Mouse (Mus musculus) kidney, adult 18-20 months (tissue): ENCODE measurements around the gene Arrdc5.

Experiments
- DNase-seq: peaks from one replicate; pipeline ENCODE4 v3.0.0; 2021

Arrdc5 gene

GRCm38 (mm10) chr17:56300186-56300585 is at the start of gene Arrdc5:
Gene Arrdc5, minus strand, starts transcription at chr17:56300286.
- no peak for DNase-seq

DNA sequence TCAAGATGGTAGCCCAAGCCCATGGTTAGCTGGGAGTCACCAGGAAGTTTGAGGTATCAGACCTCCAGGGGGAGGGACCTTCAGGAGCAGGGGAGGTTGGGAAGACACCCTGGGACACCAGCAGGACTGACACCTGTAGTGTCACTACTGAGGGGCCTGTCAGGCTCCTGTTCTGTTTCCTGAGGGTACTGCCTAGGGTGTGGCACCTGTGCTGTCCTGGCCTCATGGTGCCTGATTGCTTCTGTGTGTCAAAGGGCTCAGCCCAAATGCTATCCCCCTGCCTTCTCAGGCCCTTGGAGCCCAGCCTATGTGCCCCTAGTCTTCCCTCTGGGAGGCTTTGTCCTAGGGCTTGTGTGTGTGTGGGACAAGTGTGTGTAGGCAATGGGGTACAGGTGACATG is 48.5 kb upstream of the Arrdc5 start:
- no peak for DNase-seq

DNA sequence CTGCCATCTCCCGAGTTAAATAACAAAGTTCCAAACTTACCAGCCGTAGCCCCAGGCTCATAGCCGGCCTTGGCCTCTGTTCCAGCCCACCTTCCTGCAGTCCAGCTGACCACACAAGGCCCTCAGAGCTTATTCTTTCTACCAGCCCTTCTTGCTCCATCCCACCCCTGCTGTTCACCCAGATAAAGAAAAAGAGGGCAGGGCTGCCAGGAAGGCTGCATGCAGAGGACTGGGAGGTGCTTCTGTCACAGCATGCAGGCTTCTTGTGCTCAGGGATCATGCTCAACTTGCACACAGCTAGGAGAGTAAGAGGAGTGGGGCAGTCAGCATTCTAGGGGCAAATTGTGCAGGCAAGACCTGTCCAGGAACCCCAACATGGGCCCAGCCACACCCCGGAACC is 48.0 kb upstream of the Arrdc5 start:
- DNase-seq: no peak

- no peak for DNase-seq
Observed at GRCm38 (mm10) chr17:56345364-56345763, 45.3 kb upstream of the Arrdc5 start.

- no peak for DNase-seq
Observed at GRCm38 (mm10) chr17:56343466-56343865, 43.4 kb upstream of the Arrdc5 start.

DNA sequence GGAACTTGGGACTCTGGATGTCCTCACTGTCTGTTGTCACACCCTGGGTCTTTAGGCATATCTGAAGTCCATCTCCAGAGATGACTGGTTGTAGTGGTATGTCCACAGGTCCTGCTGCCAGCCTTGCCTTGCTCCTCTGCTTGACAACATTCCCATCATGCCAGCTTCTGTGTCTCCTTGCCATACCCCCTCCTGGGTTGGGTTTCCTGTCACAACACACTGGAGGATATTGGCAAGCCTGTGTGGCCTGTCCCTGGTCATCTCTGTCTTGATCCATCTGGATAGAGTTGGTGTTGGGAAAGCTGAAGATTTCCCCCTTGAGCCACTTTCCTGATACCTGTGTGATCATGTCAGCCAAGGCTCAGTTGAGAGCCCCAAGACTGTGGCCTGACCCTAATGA is 40.6 kb upstream of the Arrdc5 start:
- no peak for DNase-seq

GRCm38 (mm10) chr17:56338909-56339308 is 38.8 kb upstream of the Arrdc5 start:
- DNase-seq: peak; percentile 50

DNA sequence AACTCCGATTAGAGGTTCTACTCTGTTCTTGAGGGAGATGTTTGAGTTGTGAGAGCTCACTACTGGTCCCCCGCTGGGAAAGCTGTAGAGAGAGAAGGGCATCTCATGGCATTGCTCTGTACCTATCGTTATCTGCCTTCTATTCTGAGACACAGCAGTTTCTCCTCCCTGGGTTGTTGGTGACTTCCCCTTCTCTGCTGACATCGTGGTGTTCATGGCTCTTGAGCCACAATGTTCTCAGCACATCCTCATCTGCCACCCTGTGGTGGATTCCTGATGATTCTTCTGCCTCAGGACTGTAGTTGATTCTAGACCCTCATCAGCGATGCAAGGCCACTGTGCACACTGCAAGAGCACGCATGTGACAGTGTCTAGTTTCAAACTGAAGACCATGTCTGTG is 37.7 kb upstream of the Arrdc5 start:
- DNase-seq: no peak

DNA sequence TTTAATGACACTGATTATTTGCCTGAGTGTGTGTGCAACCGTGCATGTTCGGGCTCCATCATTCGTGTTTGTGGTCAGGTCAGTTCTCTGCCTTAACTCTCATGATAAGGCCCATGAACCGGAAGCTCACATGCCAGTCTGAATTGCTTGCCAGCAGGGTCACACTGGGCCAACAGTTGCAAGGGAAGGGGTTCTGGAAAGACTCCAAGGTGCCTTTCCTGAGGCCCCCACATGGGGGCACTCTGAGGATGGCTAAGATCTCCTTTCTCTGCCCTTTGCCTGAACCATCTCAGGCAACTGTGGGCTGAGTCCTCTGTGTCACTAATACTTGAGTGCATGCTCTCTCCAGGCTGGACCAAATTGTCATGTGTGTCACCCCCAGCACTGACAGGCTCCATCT is 37.1 kb upstream of the Arrdc5 start:
- peak; percentile 74 for DNase-seq

- DNase-seq: no peak
Observed at GRCm38 (mm10) chr17:56332987-56333386, 32.9 kb upstream of the Arrdc5 start.

DNA sequence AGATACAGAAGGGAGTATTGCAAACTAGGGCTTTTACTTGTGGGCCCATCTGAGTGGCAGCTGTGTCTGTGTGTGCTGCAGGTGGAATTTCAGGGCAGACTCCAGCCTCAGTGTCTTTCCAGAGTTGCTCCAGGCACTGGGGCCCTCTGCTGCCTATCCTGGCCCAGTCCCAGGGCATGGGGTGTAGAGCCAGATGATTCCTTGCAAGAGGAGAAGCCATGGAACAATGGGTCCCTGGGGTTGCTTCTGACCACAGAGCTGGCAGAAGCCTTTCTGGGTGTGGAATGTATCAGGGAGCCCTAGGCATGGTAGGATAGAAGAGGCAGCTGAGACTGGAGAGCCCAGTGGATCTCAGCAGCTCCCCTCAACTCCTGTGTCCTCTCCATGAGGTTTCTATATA is 31.2 kb upstream of the Arrdc5 start:
- no peak for DNase-seq

DNA sequence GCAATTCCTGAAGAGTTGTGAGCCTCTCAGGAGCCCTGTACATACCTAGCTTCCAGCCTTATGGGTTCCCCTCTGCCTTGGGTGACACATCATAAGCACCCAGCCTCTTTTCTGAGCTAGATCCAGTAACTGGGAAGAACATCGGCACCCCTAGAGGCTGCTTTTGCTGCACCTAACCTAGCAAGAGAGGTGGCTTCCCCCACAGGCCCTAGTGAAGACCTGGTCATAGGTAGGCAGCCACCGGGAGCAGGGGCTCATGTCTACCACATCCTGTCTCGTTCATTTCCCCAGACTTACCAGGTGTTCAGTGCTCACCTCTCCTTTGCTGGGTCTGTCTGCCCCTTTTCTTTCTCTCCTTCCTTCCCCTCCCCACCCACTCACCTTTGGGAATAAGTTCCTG is 30.3 kb upstream of the Arrdc5 start:
- no peak for DNase-seq

DNA sequence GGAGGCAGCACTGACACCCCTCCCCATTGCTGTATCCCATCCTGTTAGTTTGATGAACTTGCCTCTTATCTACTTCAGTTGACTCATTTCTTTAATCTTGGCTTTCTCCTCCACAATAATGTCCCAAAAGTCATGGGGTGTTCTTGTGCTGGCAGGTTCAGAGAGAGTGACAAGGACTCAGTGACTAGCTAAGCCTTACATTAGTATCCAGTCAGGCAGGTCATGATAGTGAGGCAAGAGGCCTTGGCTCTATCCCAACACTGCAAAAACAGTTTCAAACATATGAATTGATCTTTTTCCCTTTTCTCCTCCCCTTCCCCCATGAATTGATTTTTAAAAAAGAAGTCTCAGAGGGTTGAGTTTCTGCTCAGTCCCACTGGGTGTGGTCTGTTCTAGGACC is 29.2 kb upstream of the Arrdc5 start:
- DNase-seq: no peak

DNA sequence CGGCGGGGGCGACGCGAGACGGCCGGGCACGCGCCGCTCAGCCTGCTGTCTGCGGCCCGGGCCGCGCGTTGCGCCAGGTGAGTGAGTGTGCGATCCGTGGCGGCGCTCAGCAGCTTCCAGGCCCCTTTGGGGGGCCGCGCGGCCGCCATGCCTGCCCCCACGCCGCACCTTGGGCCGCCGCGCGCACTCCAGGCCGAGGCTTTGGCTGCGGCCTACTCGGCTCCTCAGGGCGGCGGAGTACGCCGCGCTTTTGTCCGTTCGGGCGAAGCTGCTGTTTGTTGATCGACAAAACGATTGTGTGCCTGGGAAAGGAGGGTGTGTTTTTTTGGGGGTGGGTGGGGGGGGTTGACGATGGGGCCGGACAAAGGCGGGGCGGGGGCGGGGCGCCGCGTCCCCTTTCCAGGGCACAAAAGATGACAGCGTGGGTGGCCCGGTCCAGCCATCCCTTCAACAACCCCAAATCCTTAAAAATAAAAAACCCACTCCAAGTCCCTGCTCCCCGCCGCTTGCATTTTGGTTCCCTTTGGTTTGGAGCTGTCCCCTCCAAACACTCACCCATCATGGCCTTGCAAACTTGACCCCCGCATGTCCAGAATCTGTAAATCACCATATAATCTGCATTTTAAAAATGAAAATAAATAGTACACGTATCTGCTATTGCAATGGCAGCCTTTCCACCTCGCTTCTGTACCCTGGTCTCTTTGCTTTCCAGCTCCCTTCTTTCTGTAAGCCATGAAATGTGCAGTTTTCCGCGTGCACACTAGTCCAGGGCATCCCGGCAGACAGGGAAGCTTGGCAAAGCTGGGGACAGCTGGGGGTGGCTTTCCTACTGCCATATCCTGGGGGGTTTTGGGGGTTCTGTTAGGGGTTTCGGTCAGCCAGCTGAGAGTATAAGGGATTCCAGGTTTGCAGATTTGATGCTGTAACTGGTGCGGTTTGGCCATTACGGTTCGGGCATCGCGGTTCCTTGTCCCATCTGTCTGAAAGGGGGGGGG is 26.4 kb upstream of the Arrdc5 start:
- DNase-seq: peak; percentile 25

- peak; percentile 97 for DNase-seq
Observed at GRCm38 (mm10) chr17:56325450-56326152, 25.5 kb upstream of the Arrdc5 start, which contains the start of gene Kdm4b. Gene Kdm4b, plus strand, starts transcription at chr17:56326062.

DNA sequence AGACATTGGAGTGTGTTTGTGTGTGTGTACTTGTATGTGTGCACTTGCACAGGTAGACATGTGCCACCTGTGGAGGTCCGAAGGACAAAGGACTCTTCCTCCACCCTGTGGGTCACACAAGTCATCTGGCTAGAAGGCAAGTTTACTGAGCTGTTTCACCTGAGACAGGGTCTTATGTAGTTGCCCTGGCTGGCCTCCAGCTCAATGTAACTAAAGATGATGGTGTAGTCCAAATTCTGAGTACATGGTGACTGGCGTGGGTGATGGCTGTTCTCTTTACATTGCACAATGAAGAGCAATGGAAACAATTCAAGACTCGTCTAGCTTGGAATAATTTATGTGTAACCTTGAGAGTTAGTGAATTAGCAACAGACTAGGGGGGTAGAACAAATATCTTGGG is 24.3 kb upstream of the Arrdc5 start:
- DNase-seq: no peak

GRCm38 (mm10) chr17:56309191-56309945 is 9.3 kb upstream of the Arrdc5 start:
- no peak for DNase-seq

DNA sequence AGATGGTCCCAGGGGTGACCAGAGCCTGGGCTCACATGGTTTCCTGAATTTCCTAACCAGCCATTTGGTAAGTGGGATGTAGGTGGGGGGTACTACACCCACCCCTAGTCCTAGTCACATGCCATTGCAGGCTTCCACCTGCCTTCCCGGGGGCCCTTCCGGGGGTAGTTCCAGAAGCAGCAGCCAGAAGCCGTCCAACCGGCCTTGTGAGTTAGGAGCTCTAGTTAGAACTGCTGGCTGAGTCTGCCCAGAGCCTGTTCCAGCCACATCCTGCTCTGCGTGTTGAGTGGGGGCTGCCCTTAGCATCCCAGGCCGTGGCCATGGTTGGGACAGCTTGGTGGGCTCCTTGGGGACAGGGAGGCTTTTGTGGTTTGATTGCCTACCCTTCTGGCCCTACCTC is 8.0 kb upstream of the Arrdc5 start:
- DNase-seq: peak; percentile 69

DNA sequence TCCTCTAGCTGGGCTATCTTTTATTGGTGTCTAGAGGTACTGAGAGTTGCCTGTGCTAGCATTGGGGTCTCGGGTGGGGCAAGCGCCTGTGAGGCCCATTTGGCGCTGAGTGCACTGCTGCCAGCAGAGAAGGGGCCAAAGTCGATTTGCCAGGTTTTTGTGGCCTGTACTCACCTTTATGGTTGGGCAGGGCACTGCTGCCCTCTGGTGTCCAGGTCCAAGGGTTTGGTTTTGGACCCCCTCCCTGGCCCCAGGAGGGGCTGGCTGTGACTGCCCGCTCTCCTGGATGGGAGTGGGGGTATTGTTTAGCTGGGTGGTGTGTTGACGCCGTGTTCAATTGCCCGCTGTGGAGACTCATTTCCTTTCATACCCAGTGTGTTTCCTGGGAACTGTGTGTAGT is 5.7 kb upstream of the Arrdc5 start:
- peak; percentile 59 for DNase-seq

DNA sequence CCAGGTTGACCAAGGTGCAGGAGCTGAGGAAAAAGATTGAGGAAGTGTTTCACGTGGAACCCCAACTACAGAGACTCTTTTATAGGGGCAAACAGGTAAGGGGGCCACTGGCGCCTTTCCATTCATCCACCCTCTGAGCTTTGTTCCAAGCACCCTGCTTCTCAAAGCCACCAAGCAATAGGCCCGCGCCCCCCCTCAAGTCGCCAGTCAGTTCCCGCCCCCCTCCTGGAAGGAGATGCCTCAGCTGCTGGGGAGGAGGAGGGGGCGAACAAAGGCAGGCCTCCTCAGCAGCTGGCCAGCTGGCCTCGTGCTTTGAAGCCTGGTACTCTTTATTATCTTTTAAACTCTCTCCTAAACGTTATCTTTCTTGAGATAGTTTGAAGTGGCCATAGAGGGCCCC is 5.1 kb upstream of the Arrdc5 start:
- no peak for DNase-seq

DNA sequence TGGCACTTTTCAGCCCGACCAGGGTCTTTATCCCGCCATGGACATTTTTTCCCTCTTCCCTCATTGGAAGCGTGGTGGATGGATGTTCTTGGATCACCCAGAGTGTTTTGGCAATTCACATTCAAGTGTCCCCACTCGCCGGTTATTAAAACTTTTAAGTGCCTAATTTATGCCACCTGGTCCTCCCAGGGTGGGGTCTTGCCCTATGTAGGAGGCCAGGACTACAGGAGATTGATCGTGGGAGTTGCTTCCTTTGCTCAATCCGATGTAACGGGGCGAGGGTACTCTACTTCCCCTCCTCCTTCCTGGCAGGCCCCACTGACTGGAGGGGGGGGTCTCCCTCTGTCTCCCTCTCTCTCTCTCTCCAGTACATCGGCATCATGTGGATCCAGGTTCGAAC is 4.6 kb upstream of the Arrdc5 start:
- no peak for DNase-seq

DNA sequence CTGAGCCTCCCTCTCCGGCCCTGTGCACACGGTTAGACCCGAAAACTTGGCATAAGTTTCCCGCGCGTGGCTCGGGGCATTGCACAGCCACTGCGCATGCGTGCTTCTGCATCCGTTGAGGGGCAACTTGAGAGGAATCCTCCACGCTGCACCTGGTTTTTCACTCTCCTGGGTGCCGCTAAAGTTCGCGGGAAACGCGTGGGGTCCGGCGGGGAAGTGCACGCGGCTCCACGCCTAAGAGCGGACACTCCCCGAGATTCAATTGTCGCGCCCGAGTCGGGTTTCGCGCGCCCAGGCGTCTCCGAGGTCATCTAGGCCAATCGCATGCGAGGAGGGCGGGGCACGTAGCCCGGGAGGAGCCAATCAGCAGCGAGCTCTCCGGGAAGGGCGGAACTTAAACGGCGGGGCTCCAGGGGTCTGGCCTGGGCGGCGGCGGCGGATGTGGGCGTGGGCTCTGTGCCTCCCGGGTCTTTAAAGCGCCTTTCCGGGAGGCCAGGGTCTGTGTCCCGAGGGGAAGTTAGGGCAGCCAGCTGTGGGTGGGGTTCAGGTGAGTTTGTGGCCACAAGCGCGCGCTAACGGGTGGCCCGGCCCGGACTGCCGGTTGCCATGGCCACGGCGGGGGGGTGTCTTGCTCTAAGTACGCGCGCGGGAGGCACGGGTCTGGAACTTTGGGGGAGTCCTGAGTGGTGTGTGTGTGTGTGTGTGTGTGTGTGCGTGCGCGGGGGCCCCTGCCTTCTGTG is 3.9 kb upstream of the Arrdc5 start:
- peak; percentile 96 for DNase-seq
